Mouse (Mus musculus) forebrain, embryonic 15.5 days (tissue): Measurements from ENCODE around the gene Mettl9. TPM values are rescaled to one million over a fixed set of nuclear protein-coding genes. Genes with fewer than 3 reads are reported as not detected.
A peak's percentile ranks its signal among the peaks of the same experiment; 100 is the strongest.
"Not testable (repeated sequence)": the region's sequence is repeated elsewhere in the genome, so short reads cannot be mapped to it uniquely, and the experiment has no call there.

Experiments used
- ATAC-seq: fragments of 200-750 bp; cut with Nextera tagmentation; replicated peaks from 2 replicates; pipeline ENCODE4 v1.8.0; 2017; ENCODE audit warnings: mild to moderate bottlenecking, moderate TSS enrichment, moderate library complexity
- H3K27ac ChIP-seq: fragments of 300-500 bp; sonication (generic); replicated peaks from 2 replicates; pipeline ENCODE4 v1.5.1; 2015; ENCODE audit warnings: mild to moderate bottlenecking, inconsistent platforms
- H3K27me3 ChIP-seq: fragments of 300-500 bp; sonication (generic); 2 replicates; pipeline ENCODE4 v1.6.1; 2015; ENCODE audit warnings: inconsistent platforms
- H3K36me3 ChIP-seq: fragments of 300-500 bp; sonication (generic); 2 replicates; pipeline ENCODE4 v1.6.1; 2015; ENCODE audit warnings: mild to moderate bottlenecking, inconsistent platforms
- H3K4me1 ChIP-seq: fragments of 300-500 bp; sonication (generic); 2 replicates; pipeline ENCODE4 v1.6.1; 2015; ENCODE audit warnings: inconsistent platforms
- H3K4me2 ChIP-seq: fragments of 300-500 bp; sonication (generic); replicated peaks from 2 replicates; pipeline ENCODE4 v1.6.1; 2015; ENCODE audit warnings: mild to moderate bottlenecking, inconsistent platforms
- H3K4me3 ChIP-seq: fragments of 300-500 bp; sonication (generic); 2 replicates; pipeline ENCODE4 v1.5.1; 2015; ENCODE audit warnings: mild to moderate bottlenecking, inconsistent platforms
- H3K9ac ChIP-seq: fragments of 300-500 bp; sonication (generic); replicated peaks from 2 replicates; pipeline ENCODE4 v1.6.1; 2015; ENCODE audit warnings: mild to moderate bottlenecking, inconsistent platforms
- H3K9me3 ChIP-seq: fragments of 300-500 bp; sonication (generic); 2 replicates; pipeline ENCODE4 v1.6.1; 2016; ENCODE audit warnings: inconsistent platforms
- WGBS: fragments of 180-500 bp; shearing (Covaris S2); methylation state at CpG from one replicate; pipeline ENCODE4 v1.1.7; 2015; ENCODE audit warnings: mixed read lengths; 5-methylcytosine and 5-hydroxymethylcytosine counted together
- polyA plus RNA-seq: library from polyadenylated mRNA; unstranded; fragments of >200 nt; fragmentation: Nextera tagmentation; extraction: Ambion mirVana; gene quantifications from 2 replicates; pipeline ENCODE4 v1.2.1, GENCODE M21; 2015

Mettl9 gene
- polyA plus RNA-seq, 1 experiment from 2014 or later = 232 TPM

- no peaks in the 10 kb centered on the region for H3K36me3 ChIP-seq
- 82% methylated on average over 6 of the region's 6 CpGs for WGBS
- no peak overlapping the region for H3K4me3 ChIP-seq
- no peak overlapping the region for H3K4me2 ChIP-seq
- no peak overlapping the region for H3K9ac ChIP-seq
- H3K27me3 ChIP-seq = 0 out of 2 replicates have a peak, but pooled peaks cover 8% of the 10 kb centered on the region
- H3K27ac ChIP-seq = no peak overlapping the region
- no peaks in the 10 kb centered on the region for H3K9me3 ChIP-seq
- no peaks in the 10 kb centered on the region for H3K4me1 ChIP-seq
- no peak for ATAC-seq
Measured at GRCm38 (mm10) chr7:121025221-121026008, 8.8 kb upstream of the Mettl9 start.

- Histone ChIP-seq H3K4me3 (no peak overlapping the region), H3K36me3 (no peaks in the 10 kb centered on the region), H3K4me1 (no peaks in the 10 kb centered on the region), H3K27ac (no peak overlapping the region), H3K27me3 (0 out of 2 replicates have a peak, but pooled peaks cover 8% of the 10 kb centered on the region), H3K9ac (no peak overlapping the region), H3K9me3 (no peaks in the 10 kb centered on the region), H3K4me2 (no peak overlapping the region)
- WGBS = 67% methylated on average over 3 of the region's 3 CpGs
- ATAC-seq = no peak
Measured at GRCm38 (mm10) chr7:121026300-121026699, 7.9 kb upstream of the Mettl9 start.

- H3K9ac ChIP-seq, H3K4me1 ChIP-seq, H3K36me3 ChIP-seq, H3K27ac ChIP-seq, H3K4me3 ChIP-seq, ATAC-seq, H3K9me3 ChIP-seq, H3K4me2 ChIP-seq: not testable (repeated sequence)
- H3K27me3 ChIP-seq = peaks cover 18% of the 10 kb centered on the region
Measured at GRCm38 (mm10) chr7:121029947-121030346, 4.3 kb upstream of the Mettl9 start.

- Histone ChIP-seq H3K4me2 (peak overlapping the region; percentile 62), H3K9ac (peak overlapping the region; percentile 93), H3K4me1 (peaks cover 34% of the 10 kb centered on the region), H3K27ac (peak overlapping the region; percentile 97), H3K9me3 (no peaks in the 10 kb centered on the region), H3K36me3 (no peaks in the 10 kb centered on the region), H3K27me3 (peaks cover 10% of the 10 kb centered on the region), H3K4me3 (peak overlapping the region; percentile 76)
- 0% methylated on average over 44 of the region's 63 CpGs for WGBS
- ATAC-seq = peak; percentile 81
Measured at GRCm38 (mm10) chr7:121034701-121035141, 476 bp downstream of the Mettl9 start.

- Histone ChIP-seq H3K4me3 (peak overlapping the region; percentile 76), H3K9me3 (no peaks in the 10 kb centered on the region), H3K27ac (peak overlapping the region; percentile 97), H3K27me3 (peaks cover 10% of the 10 kb centered on the region), H3K36me3 (no peaks in the 10 kb centered on the region), H3K4me1 (peaks cover 39% of the 10 kb centered on the region), H3K9ac (peak overlapping the region; percentile 93), H3K4me2 (peak overlapping the region; percentile 62)
- peak; percentile 51 for ATAC-seq
- under 1% methylated on average over 23 of the region's 24 CpGs for WGBS
Measured at GRCm38 (mm10) chr7:121035161-121035721, 996 bp downstream of the Mettl9 start.

GRCm38 (mm10) chr7:121040595-121040994 is 6.3 kb downstream of the Mettl9 start:
- Histone ChIP-seq H3K4me2 (no peak overlapping the region), H3K9ac (no peak overlapping the region), H3K4me3 (no peak overlapping the region), H3K4me1 (peaks cover 44% of the 10 kb centered on the region), H3K36me3 (no peaks in the 10 kb centered on the region), H3K9me3 (no peaks in the 10 kb centered on the region), H3K27me3 (no peaks in the 10 kb centered on the region), H3K27ac (no peak overlapping the region)
- ATAC-seq = no peak
- 93% methylated on average over 4 of the region's 4 CpGs for WGBS

- no peak for ATAC-seq
- H3K4me1 ChIP-seq = peaks cover 31% of the 10 kb centered on the region
- 74% methylated on average over 1 of the region's 1 CpGs for WGBS
Measured at GRCm38 (mm10) chr7:121041989-121042388, 7.7 kb downstream of the Mettl9 start.

DNA sequence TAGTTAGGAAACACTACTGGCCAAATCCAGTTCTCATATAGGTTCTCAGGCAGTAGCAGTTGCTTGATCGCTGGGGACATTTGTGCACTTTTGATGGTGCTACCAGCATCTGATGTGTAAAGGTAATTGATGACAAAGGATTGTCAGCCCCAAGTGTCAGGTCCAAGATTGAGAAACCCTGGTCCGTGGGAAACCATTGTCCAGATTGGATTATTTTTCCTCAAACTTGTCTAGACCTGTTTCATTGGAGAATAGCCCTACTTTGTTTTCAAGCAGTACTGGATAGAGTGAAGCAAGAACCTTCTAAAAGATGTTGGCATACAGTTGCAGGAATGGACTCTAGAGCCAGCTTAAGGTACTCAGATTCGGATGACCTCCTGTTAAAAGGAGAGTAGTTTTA is 8.8 kb downstream of the Mettl9 start:
- peaks cover 21% of the 10 kb centered on the region for H3K4me1 ChIP-seq
- H3K9ac ChIP-seq = no peak overlapping the region
- H3K4me2 ChIP-seq = no peak overlapping the region
- peaks cover 1% of the 10 kb centered on the region; the same call in 1 of the 2 replicates for H3K36me3 ChIP-seq
- no peaks in the 10 kb centered on the region for H3K27me3 ChIP-seq
- no peak overlapping the region for H3K27ac ChIP-seq
- ATAC-seq = no peak
- H3K4me3 ChIP-seq = no peak overlapping the region
- no peaks in the 10 kb centered on the region for H3K9me3 ChIP-seq
- WGBS = 90% methylated on average over 3 of the region's 3 CpGs

More at GRCm38 (mm10) chr7:121041989-121042388, 7.7 kb downstream of the Mettl9 start:
- Histone ChIP-seq H3K36me3 (no peaks in the 10 kb centered on the region), H3K9me3 (no peaks in the 10 kb centered on the region), H3K9ac (no peak overlapping the region), H3K27ac (no peak overlapping the region), H3K4me3 (no peak overlapping the region), H3K27me3 (no peaks in the 10 kb centered on the region), H3K4me2 (no peak overlapping the region)

DNA sequence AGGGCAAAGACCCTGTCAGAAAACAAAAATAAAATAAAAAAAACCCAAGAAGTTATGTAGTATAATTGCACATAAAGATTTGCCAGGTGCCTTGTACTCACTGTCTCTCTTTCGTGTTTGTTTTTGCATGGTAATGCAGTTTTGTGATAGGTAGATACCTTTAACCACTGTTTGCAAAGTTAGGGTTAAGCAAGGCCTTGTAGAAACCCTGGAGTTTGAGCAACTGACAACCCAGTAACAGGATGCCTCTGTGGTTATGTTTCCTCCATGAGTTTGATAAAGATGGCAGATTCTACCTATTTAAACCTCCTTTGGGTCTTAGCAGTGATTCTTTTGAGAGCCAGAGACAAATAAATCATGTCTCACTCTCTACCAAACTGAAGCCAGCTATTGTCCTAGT is 9.3 kb downstream of the Mettl9 start:
- no peaks in the 10 kb centered on the region for H3K27me3 ChIP-seq
- no peak for ATAC-seq
- no peak overlapping the region for H3K4me2 ChIP-seq
- H3K27ac ChIP-seq = no peak overlapping the region
- no peak overlapping the region for H3K4me3 ChIP-seq
- peaks cover 18% of the 10 kb centered on the region for H3K4me1 ChIP-seq
- H3K9me3 ChIP-seq = no peaks in the 10 kb centered on the region
- 100% methylated on average over 1 of the region's 1 CpGs for WGBS
- peaks cover 6% of the 10 kb centered on the region; the same call in 1 of the 2 replicates for H3K36me3 ChIP-seq
- no peak overlapping the region for H3K9ac ChIP-seq

DNA sequence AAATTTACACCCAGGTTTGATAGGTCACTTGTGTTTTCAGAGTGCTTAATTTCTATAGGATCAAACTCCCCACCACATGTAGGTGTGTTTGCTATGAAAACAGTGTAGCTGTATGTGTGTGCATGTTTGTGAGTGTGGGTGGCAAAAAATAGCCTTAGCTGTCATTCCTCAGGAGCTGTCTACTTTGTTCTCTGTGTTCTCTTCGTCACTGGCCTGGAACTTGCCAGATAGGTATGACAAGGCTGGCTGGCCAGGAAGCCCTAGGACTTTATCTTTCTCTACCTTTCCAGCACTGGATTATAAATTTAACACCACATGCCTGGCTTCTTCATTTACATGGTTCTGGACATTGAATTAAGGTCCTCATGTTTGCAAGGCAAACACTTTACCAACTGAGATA is 10.0 kb downstream of the Mettl9 start:
- Histone ChIP-seq H3K4me3 (no peak overlapping the region), H3K9ac (no peak overlapping the region), H3K36me3 (peaks cover 9% of the 10 kb centered on the region; the same call in 1 of the 2 replicates), H3K27me3 (no peaks in the 10 kb centered on the region), H3K4me2 (no peak overlapping the region), H3K27ac (no peak overlapping the region), H3K4me1 (peaks cover 15% of the 10 kb centered on the region), H3K9me3 (no peaks in the 10 kb centered on the region)
- ATAC-seq = no peak
- WGBS = 90% methylated on average over 1 of the region's 1 CpGs

GRCm38 (mm10) chr7:121045671-121046453 is 11.6 kb downstream of the Mettl9 start:
- Histone ChIP-seq H3K4me2 (no peak overlapping the region), H3K4me3 (no peak overlapping the region), H3K27ac (no peak overlapping the region), H3K9ac (no peak overlapping the region), H3K36me3 (peaks cover 12% of the 10 kb centered on the region; the same call in 1 of the 2 replicates), H3K27me3 (no peaks in the 10 kb centered on the region), H3K9me3 (no peaks in the 10 kb centered on the region), H3K4me1 (peaks cover 7% of the 10 kb centered on the region; the same call in 1 of the 2 replicates)
- no peak for ATAC-seq
- 96% methylated on average over 6 of the region's 6 CpGs for WGBS

DNA sequence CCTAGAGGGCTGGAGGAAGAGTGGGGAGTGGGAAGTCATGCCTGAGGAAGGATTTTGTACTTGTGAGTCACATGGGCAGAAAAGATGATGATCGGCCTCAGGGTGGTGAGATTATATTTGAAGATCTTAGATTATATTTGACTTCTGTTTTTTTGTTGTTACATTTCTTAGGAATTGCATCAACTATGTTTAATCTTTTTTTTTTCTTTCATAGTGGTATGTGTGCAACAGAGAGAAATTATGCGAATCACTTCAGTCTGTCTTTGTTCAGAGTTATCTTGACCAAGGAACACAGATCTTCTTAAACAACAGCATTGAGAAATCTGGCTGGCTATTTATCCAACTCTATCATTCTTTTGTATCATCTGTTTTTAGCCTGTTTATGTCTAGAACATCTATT is 13.4 kb downstream of the Mettl9 start:
- Histone ChIP-seq H3K4me3 (no peak overlapping the region), H3K4me1 (no peaks in the 10 kb centered on the region), H3K27me3 (no peaks in the 10 kb centered on the region), H3K27ac (no peak overlapping the region), H3K36me3 (peaks cover 22% of the 10 kb centered on the region), H3K9me3 (no peaks in the 10 kb centered on the region), H3K4me2 (no peak overlapping the region), H3K9ac (no peak overlapping the region)
- WGBS = 99% methylated on average over 2 of the region's 2 CpGs
- no peak for ATAC-seq
